Mouse (Mus musculus) cerebellum, adult (tissue): ENCODE results near the gene Rrad.

ENCODE experiments used
- ATAC-seq: cut with Nextera tagmentation; 2 replicates; pipeline ENCODE4 v1.9.2; 2017; ENCODE audit warnings: mild to moderate bottlenecking, moderate library complexity, mixed read lengths; ENCODE audit not compliant: insufficient number of reproducible peaks, low FRiP score, low TSS enrichment

The Rrad gene

DNA sequence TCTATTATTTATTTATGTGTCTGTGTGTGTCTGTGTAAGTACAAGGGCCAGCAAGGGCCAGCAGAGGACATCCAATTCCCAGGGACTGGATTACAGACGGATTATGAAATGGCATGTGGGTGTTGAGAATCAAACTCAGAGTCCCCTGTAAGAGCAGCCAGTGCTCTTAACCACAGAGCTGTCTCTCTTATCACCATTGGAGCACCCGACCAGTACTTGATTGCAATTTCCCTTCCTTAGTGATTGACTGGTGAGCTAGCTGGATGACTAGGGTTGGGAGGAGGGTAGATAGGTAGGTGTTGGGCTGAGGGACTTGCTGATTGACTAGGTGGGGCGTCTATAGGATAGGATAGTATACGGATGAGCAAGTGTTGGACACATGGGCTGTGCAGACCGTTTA, 10.4 kb downstream of the Rrad start:
- ATAC-seq, result no peak

DNA sequence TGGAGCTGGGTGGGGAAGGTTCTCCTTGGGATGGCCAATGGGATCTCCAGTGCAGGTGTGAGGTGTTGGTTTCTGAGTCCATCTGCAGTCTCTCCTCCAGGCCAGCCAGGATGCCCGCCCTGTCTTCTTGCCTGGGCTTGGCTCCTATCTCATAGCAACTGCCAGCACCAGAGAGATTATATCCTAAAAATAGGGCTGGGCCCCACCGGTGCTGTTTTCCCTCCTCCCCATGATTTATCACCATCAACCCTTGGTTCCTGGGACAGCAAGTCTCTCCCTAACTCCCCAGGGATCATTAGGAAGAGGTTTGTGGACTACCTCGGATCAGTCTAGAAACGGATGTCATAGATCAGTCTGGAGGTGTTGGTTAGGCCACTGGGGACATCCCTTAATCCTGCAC, 18.0 kb downstream of the Rrad start:
- ATAC-seq, result no peak

GRCm38 (mm10) chr8:104611613-104612012, 19.5 kb downstream of the Rrad start:
- no peak for ATAC-seq

DNA sequence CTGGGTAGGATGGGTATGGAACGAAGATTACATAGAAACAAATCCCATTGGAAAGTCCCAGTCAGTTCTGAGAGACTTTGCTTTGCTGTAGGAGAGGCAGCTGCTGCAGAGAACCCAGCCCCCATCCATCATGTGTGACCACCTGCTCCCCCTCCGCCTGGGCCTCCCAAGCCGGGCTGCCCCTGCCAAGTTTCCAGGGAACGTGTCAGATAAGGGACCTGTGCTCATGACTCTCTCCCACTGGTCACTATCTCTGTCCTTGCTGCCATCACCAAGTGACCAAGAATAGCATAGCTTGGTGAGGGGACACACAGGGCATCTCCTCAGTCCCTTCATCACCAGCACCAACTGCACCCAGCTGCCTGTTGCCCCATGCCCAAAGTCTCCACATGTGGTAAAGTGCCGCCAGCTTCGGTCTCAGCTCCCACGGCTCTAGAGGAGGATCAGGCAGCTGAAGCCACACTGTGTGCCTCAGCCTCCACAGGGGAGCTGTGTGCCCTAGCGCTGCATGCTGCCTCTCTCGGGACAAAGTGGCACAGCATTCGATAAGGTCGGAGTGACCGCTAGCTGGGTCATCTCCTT, 20.9 kb downstream of the Rrad start:
- no peak for ATAC-seq

- no peak for ATAC-seq
Measured at GRCm38 (mm10) chr8:104609222-104609621, 21.9 kb downstream of the Rrad start.

DNA sequence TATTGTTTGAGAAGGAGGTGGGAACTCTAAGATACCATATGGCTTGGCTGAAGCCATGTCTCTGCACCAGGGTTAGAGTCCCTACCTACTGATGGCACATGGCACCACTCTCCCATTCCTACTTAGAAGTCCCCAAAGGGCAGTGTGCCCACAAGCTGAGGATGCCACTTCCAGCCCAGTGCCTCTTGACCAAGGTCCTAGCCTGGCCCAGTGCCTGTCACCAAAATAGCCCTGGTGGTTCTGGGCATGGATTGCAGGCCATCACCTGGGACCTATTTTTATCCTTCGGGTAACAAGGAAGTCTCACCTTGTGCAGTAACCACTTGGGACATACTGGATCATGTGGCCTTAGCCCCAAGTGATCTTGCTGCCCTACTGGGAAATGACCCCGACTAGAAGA, 23.2 kb downstream of the Rrad start:
- ATAC-seq, result peak; percentile 70

DNA sequence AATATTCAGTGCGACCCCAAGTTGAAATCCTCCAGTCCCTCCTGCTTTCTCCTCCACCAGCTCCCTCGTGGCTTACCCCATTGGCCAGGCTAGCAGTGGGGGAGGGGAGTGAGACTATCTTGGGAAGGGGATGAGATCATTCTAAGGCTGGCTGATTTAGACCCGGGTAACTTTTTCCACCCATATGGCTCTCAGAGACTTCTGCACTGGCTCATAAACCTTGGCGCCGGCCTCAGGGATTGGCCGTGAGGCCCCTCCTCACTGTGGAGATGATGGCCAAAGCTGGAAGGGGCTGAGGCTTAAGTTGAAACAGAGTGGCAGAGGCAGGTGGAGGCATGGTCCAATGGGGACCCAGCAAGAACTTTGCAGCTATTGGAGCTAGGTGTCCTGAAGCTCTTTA, 24.8 kb downstream of the Rrad start:
- no peak for ATAC-seq

DNA sequence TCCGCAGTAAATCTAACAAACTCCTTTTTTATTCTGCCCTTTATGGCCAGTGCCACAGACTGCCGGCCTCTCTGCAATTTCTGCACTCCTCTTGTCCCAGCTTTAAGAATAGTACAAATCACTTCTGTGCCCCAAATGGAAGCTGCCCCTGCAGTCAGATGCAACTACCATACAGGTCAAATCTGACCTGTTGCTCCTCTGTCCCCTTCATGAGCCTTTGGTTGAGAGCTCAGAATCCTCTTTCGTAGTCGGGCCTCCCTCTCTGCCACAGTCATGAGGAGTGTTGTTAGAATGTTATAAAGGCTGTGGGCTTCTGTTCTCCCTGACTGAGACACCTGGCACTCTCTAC, 27.9 kb downstream of the Rrad start:
- ATAC-seq, result no peak

GRCm38 (mm10) chr8:104602468-104603244, 28.5 kb downstream of the Rrad start:
- ATAC-seq, result peak; percentile 97

- no peak for ATAC-seq
Measured at GRCm38 (mm10) chr8:104601941-104602371, 29.2 kb downstream of the Rrad start.

DNA sequence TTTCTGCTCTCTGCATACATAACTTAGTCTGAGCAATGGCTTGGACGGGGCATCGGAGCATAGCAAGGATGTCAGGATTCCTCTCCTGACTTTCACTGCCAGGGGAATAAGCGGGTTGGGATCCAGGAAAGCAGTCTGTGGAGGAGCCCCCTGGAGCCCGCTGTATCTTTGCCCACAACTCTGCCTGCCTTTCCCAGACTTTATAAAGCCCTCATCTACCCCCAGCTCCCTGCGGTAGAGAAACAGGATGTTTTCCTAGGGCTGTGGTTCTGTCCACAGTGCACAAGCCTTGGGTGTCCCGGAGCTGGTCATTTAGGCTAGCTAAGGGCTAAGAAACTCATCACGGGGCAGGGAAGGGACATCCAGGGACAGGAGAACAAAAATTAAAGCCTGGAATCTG, 29.7 kb downstream of the Rrad start:
- ATAC-seq, result no peak

GRCm38 (mm10) chr8:104598496-104598895, 32.6 kb downstream of the Rrad start:
- ATAC-seq, result no peak

DNA sequence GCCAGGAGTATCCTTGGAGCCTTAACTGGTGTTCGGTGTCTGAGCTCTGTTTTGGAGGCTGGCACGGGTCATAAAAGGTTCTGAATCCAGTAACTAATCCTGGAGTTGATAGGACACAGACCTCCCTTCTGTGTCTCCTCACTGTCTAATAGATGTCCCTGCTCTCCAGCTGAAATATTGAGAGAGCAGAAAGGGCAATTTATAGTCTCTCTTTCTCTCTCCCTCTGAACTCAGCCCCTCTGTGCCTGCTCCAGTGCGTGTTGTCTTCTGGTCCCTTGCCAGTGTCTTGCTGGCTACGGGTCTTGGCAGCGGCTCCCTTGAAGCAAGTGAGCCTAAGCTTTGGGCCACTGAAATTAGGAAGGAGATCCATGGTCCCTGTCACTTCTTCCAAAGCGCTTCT, 33.5 kb downstream of the Rrad start:
- ATAC-seq, result no peak

DNA sequence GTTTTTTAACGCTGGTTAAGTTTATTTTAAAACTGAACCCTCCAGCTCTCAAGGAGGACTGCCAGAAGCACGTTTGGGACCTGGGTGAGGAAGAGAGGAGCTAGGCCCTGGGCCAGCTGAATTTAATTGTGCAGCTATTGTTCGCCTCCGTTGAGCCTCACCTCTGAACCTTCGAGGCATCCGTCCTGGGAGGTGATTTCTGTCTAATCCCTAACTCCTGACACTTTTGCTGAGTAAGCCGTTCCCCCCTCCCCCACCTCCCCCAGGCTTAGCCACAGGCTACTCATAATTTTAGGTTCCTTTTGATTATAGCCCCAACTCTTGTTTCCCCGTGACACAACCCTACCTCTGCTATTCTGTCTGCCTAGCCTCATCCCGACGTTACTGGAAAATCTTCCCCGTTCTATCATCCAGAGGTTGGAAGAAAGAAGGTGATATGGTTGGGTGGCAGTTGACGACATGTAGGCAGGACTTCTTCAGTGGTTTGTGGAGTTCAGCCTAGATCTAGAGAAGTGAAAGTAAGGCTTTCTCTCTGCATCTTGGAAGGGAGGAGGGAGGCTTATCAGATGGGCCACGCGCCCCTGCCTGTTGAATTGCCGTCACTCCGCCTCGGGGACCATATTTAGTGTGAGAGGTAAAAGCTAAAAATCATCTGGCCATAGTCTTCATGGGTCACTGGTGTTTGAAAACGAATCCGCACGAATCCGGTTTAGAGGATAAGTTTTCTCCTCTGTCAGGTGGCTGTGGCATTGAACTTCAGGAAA, 35.2 kb downstream of the Rrad start:
- ATAC-seq, result no peak

GRCm38 (mm10) chr8:104594611-104595362, 36.3 kb downstream of the Rrad start:
- no peak for ATAC-seq

GRCm38 (mm10) chr8:104593536-104594325, 37.4 kb downstream of the Rrad start:
- no peak for ATAC-seq

DNA sequence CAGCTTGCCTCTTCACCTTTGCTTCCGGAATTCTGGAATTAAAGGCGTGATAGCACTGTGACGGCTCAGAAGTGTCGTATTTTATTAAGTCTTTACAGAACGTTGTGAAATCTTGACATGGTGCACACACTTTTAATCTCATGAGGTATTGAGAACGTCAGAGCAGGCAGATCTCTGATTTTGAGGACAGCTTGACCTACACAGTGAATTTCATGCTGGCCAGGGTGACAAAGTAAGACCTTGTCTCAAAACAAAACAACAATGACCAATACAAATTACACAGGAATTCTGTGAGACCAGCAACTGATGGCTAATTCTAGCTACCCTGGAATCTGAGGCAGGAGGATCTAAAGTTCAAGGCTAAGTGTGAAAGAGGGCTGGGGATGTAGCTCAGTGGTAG, 38.6 kb downstream of the Rrad start:
- ATAC-seq, result no peak

GRCm38 (mm10) chr8:104591856-104592255, 39.3 kb downstream of the Rrad start:
- ATAC-seq, result peak; percentile 12; the same call in 1 of the 2 replicates

- ATAC-seq, result peak; percentile 98
Measured at GRCm38 (mm10) chr8:104591133-104591834, 39.8 kb downstream of the Rrad start, which contains the start of gene Pdp2. TSS of gene Pdp2 (plus strand) at chr8:104591451.
